Mouse (Mus musculus) layer of hippocampus, adult 8-10 months (tissue): ENCODE measurements around the gene Sh2d6. TPM values are rescaled to one million over a fixed set of nuclear protein-coding genes. Genes with fewer than 3 reads are reported as not detected.
A peak's percentile ranks its signal among the peaks of the same experiment; 100 is the strongest.

Experiments
- DNase-seq, 2 experiments: peaks; one replicate each; pipeline ENCODE4 v3.0.0; 2022; ENCODE audit warnings: low spot score in 2 of 2
- total RNA-seq, 4 experiments: library from RNA; stranded (reverse); gene quantifications; 2 replicates each; pipeline ENCODE4 v1.2.4; 2022

The Sh2d6 gene
- 1 to 10 TPM in 2 of 4 experiments, under 1 TPM in 2; 0.47 to 1.8 (median 1.3) TPM for total RNA-seq

GRCm38 (mm10) chr6:72521607-72522006 is at the start of gene Sh2d6:
TSS of gene Sh2d6 (minus strand) at chr6:72521707.
- no peak for DNase-seq

GRCm38 (mm10) chr6:72570644-72571397 is 49.3 kb upstream of the Sh2d6 start:
- DNase-seq: peak; percentile 41 to 59

DNA sequence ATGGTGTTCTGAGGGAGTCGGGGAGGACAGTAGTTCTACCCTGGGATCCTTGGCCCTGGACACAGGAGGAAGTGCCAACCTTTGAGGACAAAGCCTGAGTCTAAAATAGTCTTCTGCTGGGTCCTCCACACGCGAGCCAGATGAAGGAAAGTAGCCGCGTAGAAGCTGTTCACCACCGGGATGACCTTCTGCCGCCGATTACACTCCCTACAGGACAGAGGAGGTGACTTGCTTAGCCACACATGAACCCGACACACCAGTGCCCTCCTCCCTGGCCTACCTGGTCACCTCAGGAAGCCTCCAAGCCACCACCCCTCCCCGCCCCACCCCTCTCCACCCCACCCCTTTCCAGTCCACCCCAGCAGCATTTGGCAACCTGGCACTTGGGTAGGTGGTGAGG is 47.2 kb upstream of the Sh2d6 start:
- no peak for DNase-seq

DNA sequence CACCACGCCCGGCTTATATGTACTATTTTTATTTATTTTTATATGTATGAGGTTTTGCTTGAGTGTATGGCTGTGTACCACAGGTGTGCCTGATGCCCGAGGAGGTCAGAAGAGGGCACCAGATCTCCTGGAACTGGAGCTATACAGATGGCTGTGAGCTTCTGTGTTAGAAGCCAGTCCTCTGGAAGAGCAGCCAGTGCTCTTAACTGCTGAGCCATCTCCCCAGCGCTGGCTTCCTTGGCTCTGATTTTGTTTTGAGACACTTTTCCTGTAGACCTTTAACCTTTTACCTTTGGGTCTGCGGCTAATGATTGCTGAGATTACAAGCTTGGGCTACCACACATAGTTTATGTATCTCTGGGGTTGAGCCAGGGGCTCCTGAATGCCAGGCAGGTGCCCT is 46.0 kb upstream of the Sh2d6 start:
- no peak for DNase-seq

DNA sequence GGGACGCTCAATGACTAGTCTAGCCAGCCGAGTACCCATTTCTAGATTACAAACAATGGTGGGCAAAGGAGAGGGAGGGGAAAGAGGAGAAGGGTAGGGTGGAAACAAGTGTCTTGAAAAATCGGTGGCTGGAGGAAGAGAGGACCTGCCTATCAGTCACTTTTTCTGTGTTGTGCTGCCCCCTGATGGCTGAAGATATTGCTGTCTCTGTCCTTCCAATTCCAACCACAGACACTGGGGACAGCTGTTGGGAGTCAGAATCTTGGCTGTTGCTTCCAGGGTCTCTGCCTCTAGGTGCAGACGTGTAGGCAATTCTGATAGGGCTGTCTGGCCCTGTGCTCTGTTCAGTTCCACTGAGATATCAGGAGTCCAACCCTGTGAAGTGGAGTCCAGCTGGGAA is 44.5 kb upstream of the Sh2d6 start:
- peak; percentile 85 to 95 for DNase-seq

DNA sequence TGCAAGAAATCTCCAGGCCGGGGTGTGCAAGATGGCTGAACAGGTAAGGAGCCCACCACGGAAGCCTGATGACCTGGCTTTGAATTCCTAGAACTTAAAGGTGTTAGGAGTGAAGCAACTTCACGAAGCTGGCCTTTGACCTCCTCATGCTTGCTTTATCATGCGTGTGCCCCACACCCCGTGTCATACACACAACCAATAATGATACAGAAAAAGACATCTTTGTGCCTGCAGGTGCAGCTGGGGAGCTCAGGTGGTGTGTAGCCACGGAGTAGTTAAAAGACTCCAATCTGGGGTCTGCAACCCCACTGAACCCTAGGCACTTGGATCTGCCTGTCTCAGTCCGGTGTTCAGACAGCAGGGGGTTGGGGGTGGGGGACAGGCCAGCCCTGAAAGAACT is 44.0 kb upstream of the Sh2d6 start:
- no peak for DNase-seq

- DNase-seq: no peak
These were observed 41.4 kb upstream of the Sh2d6 start for GRCm38 (mm10) chr6:72562894-72563293.

DNA sequence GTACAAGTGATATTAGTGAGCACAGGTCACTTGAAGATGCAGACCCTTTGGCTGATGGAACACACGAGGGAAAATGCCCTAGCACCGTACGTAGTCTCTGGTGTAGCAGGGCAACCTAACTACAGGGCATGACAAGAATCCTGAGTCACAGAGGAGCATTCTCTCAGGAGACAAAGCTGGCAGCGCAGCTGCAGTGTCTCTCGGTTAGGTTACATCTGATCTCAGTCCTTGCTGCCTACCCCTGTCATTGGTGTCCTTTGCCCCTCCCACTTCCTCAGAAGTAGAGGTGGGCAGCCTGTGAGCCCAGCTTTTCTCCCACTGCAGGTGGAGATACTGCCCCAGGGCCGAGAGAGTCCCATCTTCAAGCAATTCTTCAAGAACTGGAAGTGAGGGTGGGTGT is 41.0 kb upstream of the Sh2d6 start:
- DNase-seq: no peak

DNA sequence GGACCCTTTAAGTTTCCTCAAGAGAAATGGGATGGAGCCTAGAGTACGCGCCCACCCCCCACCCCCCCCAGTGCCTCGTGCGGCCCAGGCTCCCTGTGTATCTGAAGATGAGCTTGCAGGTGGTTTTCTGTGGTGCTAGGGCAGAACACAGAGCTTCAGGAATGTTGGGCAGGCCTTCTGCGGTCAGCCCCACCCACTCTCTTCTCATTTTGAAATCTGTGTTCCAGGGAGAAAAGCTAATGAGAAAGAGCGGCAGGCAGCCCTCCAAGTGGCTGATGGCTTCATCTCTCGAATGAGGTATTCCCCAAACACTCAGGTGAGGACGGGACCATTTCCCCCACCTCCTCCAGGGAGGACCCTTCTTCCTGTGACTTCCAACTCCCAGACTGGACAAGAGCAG is 39.3 kb upstream of the Sh2d6 start:
- no peak for DNase-seq

- DNase-seq: no peak
These were observed 31.5 kb upstream of the Sh2d6 start for GRCm38 (mm10) chr6:72553079-72553412.

DNA sequence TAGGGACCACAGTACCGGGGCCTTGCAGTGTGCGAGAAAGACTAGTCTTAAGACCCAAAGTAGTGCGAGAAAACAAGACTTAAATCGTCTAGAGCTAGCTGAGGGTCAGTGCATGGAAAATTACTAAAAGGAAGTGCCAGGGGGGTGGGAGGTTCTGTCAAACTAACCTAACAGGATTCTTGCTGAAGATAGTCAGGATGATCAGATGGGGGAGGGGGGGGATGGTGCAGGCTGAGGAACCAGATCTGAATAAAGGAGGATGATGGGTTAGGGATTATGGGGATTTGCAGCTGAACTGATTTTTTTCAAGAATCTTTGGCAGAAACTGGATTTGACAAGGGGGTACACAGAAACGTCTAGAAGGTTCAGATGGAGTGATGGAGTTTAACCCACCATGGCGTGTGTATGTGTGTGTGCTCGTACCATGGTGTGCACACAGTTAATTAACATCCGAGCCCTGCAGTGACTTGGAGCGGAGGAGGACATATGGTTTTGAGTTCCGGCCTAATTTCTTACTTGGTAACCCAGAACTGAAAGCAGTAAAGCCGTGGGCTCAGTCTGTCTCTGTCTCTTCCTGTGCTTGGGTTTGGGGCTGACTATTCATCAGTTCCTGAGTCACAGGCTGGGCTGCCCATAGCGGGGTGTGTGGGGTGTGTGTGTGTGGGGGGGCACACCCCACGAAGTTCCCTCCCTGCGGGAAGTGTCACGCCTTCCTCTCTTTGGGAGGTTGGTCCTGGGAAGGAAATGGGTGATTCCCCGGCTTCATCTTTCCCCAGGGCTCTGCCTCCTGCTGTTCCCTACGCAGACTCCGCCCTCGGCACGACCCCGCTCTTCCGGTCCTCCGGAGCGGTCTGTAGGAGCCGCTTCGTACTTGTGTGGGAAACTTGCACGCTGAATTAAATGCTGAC is 30.9 kb upstream of the Sh2d6 start:
- DNase-seq: peak in 1 of 2 experiments; percentile 49

DNA sequence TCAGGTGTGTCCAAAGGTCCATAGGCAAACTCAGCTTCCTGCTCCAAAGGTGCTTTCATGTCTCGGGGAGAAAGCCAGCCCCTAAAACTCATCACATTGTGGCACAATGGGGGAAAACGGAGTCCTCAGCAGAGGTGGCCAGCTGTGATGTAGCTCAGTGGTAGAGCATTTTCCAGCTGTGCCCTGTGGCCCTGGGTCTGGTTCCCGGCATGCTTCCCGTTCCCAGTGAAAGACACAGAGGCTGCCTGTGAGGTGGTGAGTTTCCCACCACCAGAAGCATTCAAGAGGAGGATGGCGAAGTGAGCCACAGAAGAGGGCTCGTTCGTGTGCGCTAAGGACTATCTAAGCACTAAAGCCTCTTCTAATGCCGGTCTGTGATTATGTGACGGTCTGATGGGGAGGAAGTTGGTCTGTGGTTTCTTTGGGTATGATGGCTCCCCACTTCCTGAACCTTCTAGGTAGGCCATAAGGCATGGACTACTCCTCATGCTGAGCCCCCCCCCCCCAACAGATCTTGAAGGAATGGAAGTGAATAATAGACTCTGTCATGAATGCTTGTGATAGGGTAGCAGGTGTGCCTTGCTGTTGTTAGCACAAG is 29.1 kb upstream of the Sh2d6 start:
- DNase-seq: no peak

- no peak for DNase-seq
These were observed 28.5 kb upstream of the Sh2d6 start for GRCm38 (mm10) chr6:72550025-72550424.

GRCm38 (mm10) chr6:72549041-72549580 is 27.6 kb upstream of the Sh2d6 start:
- no peak for DNase-seq

GRCm38 (mm10) chr6:72547862-72548261 is 26.4 kb upstream of the Sh2d6 start:
- DNase-seq: no peak

DNA sequence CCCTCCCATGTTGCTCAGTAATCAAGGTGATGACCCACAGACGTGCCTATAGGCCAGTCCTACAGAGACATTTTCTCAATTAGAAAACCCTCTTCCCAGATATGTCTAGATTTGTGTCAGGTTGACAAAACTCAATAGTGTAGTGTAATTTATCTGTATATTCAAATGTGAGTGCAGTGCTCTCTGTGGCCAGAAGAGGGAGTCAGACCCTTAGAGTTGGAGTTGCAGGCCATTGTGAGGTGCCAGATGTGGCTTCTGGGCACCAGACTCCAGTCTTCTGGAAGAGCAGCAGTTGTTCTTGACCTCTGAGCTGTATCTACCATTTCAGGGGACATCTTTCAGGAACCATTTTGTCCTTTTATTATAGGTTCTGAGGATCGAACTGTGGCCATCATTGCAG is 25.6 kb upstream of the Sh2d6 start:
- DNase-seq: no peak

- DNase-seq: no peak
These were observed 23.9 kb upstream of the Sh2d6 start for GRCm38 (mm10) chr6:72545377-72545776.

DNA sequence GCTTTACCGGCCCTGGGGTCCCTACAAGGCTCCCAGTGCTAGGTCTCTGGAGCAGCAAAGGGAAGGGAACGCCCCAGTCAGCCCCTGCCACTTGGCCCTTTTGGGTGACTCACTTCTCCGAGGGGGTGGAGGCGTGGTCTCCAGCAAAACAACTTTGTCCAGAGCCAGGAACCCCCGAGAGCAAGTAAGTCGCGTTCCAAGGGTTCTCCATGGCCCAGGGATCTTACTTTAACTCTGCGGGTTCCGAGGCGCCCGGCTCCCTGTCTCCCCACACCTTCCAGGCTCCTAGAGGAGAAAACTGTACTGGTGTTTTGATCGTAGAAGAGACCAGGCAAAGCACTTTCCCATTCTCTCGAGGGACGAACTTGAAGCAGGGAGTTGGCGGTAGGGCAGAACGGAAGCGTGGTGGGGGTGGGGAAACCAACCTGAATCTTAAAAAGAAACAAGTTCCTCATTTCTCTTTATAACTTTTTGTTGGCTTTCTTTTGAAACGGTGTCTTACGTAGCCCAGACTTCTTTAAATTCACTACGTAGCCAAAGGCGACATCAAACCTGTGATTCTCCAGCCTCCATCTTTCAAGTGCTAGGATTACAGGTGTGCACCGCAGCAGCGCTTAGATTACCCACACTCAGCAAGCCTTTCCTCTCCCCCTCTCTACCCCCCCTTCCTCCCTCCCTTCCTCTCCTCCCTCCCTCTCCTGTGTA is 22.9 kb upstream of the Sh2d6 start, which contains the start of gene Capg:
TSS of gene Capg (plus strand) at position 109 of the 705 bp plus-strand sequence.
- no peak for DNase-seq

DNA sequence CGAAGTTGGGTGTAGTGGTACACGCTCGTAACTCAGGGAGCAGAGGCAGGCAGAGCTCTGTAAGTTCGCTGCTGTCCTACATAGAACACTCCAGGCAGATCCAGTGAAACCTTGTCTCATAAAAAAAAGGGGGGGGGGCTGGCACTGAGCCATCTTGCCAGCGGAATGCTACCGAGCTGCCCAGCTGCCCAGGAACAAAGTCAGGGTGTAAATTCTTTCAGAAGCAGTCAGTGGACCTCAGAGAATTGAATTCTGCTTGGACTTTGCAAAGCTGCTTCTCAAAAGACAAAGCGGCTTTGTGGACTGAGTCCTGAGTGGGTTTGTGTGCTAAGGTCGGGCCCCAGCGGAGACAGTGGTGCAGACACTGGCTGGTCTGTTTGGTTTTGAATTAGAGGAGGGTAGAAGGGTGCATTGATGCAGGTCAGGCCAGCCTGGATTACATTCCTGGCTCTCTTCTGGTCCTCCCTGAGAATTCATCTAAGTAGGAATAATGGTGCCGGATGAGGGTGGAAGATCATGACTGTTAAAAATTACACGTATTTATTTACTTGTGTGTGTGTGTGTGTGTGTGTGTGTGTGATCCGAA is 21.9 kb upstream of the Sh2d6 start:
- no peak for DNase-seq

DNA sequence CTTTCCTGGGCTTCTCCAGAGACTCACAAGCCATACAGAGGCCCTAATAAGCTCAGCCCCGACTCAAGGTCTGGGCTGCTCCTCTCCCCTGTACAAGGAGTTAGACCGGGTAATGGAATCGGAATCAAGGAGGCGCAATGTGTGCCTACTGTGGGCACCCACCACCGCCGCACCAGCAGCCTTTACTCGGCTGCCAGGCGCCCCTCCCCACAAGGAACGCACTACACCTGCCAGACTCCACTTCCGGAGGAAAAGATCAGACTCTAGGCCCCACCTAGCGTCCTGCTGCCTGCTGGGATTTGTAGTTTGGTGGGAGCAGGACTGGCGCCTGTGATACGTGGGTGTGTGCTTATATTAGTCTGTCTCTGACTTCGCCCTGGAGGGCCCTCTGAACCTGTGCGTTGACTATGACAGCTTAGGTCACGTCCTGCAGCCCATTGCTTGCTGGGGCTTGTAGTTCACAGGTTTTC is 17.1 kb upstream of the Sh2d6 start:
- DNase-seq: peak; percentile 89 to 94
